Mouse (Mus musculus) forebrain, embryonic 11.5 days (tissue): ENCODE results near the gene Hoxb6. TPM values are rescaled to one million over a fixed set of nuclear protein-coding genes. Genes with fewer than 3 reads are reported as not detected.

Experiments
- ATAC-seq: fragments of 200-750 bp; cut with Nextera tagmentation; replicated peaks from 2 replicates; pipeline ENCODE4 v1.8.0; 2017; ENCODE audit warnings: moderate TSS enrichment; ENCODE audit not compliant: low FRiP score
- DNase-seq: peaks from one replicate; pipeline ENCODE4 v3.0.0-alpha.2; 2017; ENCODE audit warnings: low spot score
- H3K27ac ChIP-seq: fragments of 300-500 bp; sonication (generic); 2 replicates; pipeline ENCODE4 v1.5.1; 2014; ENCODE audit warnings: low read depth, low read length
- H3K27me3 ChIP-seq: fragments of 300-500 bp; sonication (generic); 2 replicates; pipeline ENCODE4 v1.6.1; 2014; ENCODE audit warnings: mild to moderate bottlenecking, low read length, mixed read lengths; ENCODE audit not compliant: control insufficient read depth, insufficient read depth
- H3K36me3 ChIP-seq: fragments of 300-500 bp; sonication (generic); 2 replicates; pipeline ENCODE4 v1.6.1; 2014; ENCODE audit warnings: mild to moderate bottlenecking, low read length, moderate library complexity, mixed read lengths; ENCODE audit not compliant: control insufficient read depth, insufficient read depth
- H3K4me1 ChIP-seq: fragments of 300-500 bp; sonication (generic); replicated peaks from 2 replicates; pipeline ENCODE4 v1.6.1; 2014; ENCODE audit warnings: low read length, mixed read lengths; ENCODE audit not compliant: control insufficient read depth, insufficient read depth
- H3K4me2 ChIP-seq: fragments of 300-500 bp; sonication (generic); 2 replicates; pipeline ENCODE4 v1.6.1; 2014; ENCODE audit warnings: low read depth, mild to moderate bottlenecking, low read length, moderate library complexity, mixed read lengths; ENCODE audit not compliant: severe bottlenecking
- H3K4me3 ChIP-seq: fragments of 300-500 bp; sonication (generic); 2 replicates; pipeline ENCODE4 v1.5.1; 2014; ENCODE audit warnings: low read depth, low read length
- H3K9ac ChIP-seq: fragments of 300-500 bp; sonication (generic); 2 replicates; pipeline ENCODE4 v1.6.1; 2014; ENCODE audit warnings: low read length
- H3K9me3 ChIP-seq: fragments of 300-500 bp; sonication (generic); 2 replicates; pipeline ENCODE4 v1.6.1; 2016; ENCODE audit warnings: low read length, mixed read lengths; ENCODE audit not compliant: control insufficient read depth
- WGBS: fragments of 180-500 bp; shearing (Covaris S2); extraction: QIAGEN DNeasy Blood & Tissue Kit; methylation state at CpG from one replicate; pipeline ENCODE4 v1.1.7; 2014; 5-methylcytosine and 5-hydroxymethylcytosine counted together
- polyA plus RNA-seq: library from polyadenylated mRNA; unstranded; fragments of >200 nt; fragmentation: Nextera tagmentation; extraction: Ambion mirVana; gene quantifications from 2 replicates; pipeline ENCODE4 v1.2.1, GENCODE M21; 2014

The Hoxb6 gene
- polyA plus RNA-seq, 1 experiment from 2014 or later, result not detected

- no peak for DNase-seq
- no peaks in the 10 kb centered on the region for H3K36me3 ChIP-seq
- peaks cover 98% of the 10 kb centered on the region for H3K27me3 ChIP-seq
- no peak overlapping the region for H3K9ac ChIP-seq
- H3K4me1 ChIP-seq, result peaks cover 5% of the 10 kb centered on the region
- no peaks in the 10 kb centered on the region for H3K9me3 ChIP-seq
- no peak overlapping the region for H3K4me3 ChIP-seq
- WGBS, result 5% methylated on average over 6 of the region's 6 CpGs
- no peak overlapping the region for H3K4me2 ChIP-seq
- ATAC-seq, result no peak
- H3K27ac ChIP-seq, result no peak overlapping the region
Measured at GRCm38 (mm10) chr11:96322738-96323137, 30.5 kb downstream of the Hoxb6 start.

GRCm38 (mm10) chr11:96323154-96323553 is 30.9 kb downstream of the Hoxb6 start, which contains the start of gene Hoxb3:
TSS of gene Hoxb3 (plus strand) at chr11:96323326.
- peaks cover 98% of the 10 kb centered on the region for H3K27me3 ChIP-seq
- ATAC-seq (no peak), DNase-seq (no peak)
- H3K4me1 ChIP-seq, result peaks cover 5% of the 10 kb centered on the region
- no peaks in the 10 kb centered on the region for H3K9me3 ChIP-seq
- no peak within 1 kb of the TSS for H3K4me2 ChIP-seq
- H3K27ac ChIP-seq, result no peak within 1 kb of the TSS
- no peak within 1 kb of the TSS for H3K4me3 ChIP-seq
- H3K9ac ChIP-seq, result no peak within 1 kb of the TSS
- WGBS, result 1% methylated on average over 10 of the region's 10 CpGs
- H3K36me3 ChIP-seq, result no peaks in the 10 kb centered on the region

GRCm38 (mm10) chr11:96324125-96324524 is 31.8 kb downstream of the Hoxb6 start:
- WGBS, result 0% methylated on average over 5 of the region's 5 CpGs

GRCm38 (mm10) chr11:96324965-96325364 is 32.7 kb downstream of the Hoxb6 start:
- H3K27ac ChIP-seq, result no peak overlapping the region
- H3K36me3 ChIP-seq, result no peaks in the 10 kb centered on the region
- no peaks in the 10 kb centered on the region for H3K9me3 ChIP-seq
- ATAC-seq (no peak), DNase-seq (no peak)
- no peak overlapping the region for H3K9ac ChIP-seq
- peaks cover 98% of the 10 kb centered on the region for H3K27me3 ChIP-seq
- WGBS, result 1% methylated on average over 8 of the region's 8 CpGs
- no peak overlapping the region for H3K4me2 ChIP-seq
- no peak overlapping the region for H3K4me3 ChIP-seq
- H3K4me1 ChIP-seq, result no peaks in the 10 kb centered on the region

More at GRCm38 (mm10) chr11:96324125-96324524, 31.8 kb downstream of the Hoxb6 start:
- Histone ChIP-seq H3K9ac (no peak overlapping the region), H3K36me3 (no peaks in the 10 kb centered on the region), H3K9me3 (no peaks in the 10 kb centered on the region), H3K4me3 (no peak overlapping the region), H3K4me2 (no peak overlapping the region), H3K27me3 (peaks cover 98% of the 10 kb centered on the region), H3K27ac (no peak overlapping the region), H3K4me1 (no peaks in the 10 kb centered on the region)
- no peak for DNase-seq
- ATAC-seq, result no peak

GRCm38 (mm10) chr11:96325747-96326212 is 33.5 kb downstream of the Hoxb6 start:
- no peaks in the 10 kb centered on the region for H3K9me3 ChIP-seq
- H3K4me2 ChIP-seq, result no peak overlapping the region
- H3K27ac ChIP-seq, result no peak overlapping the region
- no peaks in the 10 kb centered on the region for H3K4me1 ChIP-seq
- DNase-seq (no peak), ATAC-seq (no peak)
- no peak overlapping the region for H3K9ac ChIP-seq
- H3K27me3 ChIP-seq, result peaks cover 98% of the 10 kb centered on the region
- no peaks in the 10 kb centered on the region for H3K36me3 ChIP-seq
- WGBS, result 1% methylated on average over 22 of the region's 22 CpGs
- H3K4me3 ChIP-seq, result no peak overlapping the region

- DNase-seq (no peak), ATAC-seq (no peak)
- H3K4me1 ChIP-seq, result no peaks in the 10 kb centered on the region
- WGBS, result 0% methylated on average over 12 of the region's 12 CpGs
- H3K9ac ChIP-seq, result no peak overlapping the region
- no peak overlapping the region for H3K27ac ChIP-seq
- no peak overlapping the region for H3K4me3 ChIP-seq
- no peaks in the 10 kb centered on the region for H3K36me3 ChIP-seq
- H3K27me3 ChIP-seq, result peaks cover 99% of the 10 kb centered on the region
- no peak overlapping the region for H3K4me2 ChIP-seq
- H3K9me3 ChIP-seq, result no peaks in the 10 kb centered on the region
Measured at GRCm38 (mm10) chr11:96326705-96327104, 34.4 kb downstream of the Hoxb6 start.

GRCm38 (mm10) chr11:96327122-96327521 is 34.8 kb downstream of the Hoxb6 start:
- Histone ChIP-seq H3K4me3 (no peak overlapping the region), H3K4me1 (no peaks in the 10 kb centered on the region), H3K36me3 (no peaks in the 10 kb centered on the region), H3K27me3 (peaks cover 99% of the 10 kb centered on the region), H3K27ac (no peak overlapping the region), H3K9me3 (no peaks in the 10 kb centered on the region), H3K9ac (no peak overlapping the region), H3K4me2 (no peak overlapping the region)
- DNase-seq (no peak), ATAC-seq (no peak)
- 1% methylated on average over 7 of the region's 7 CpGs for WGBS

GRCm38 (mm10) chr11:96327750-96328149 is 35.5 kb downstream of the Hoxb6 start:
- WGBS, result 4% methylated on average over 5 of the region's 5 CpGs

GRCm38 (mm10) chr11:96328605-96329004 is 36.3 kb downstream of the Hoxb6 start:
- H3K4me2 ChIP-seq, result no peak overlapping the region
- no peaks in the 10 kb centered on the region for H3K9me3 ChIP-seq
- no peaks in the 10 kb centered on the region for H3K36me3 ChIP-seq
- no peak for DNase-seq
- WGBS, result 6% methylated on average over 8 of the region's 8 CpGs
- no peak overlapping the region for H3K9ac ChIP-seq
- no peak for ATAC-seq
- H3K4me1 ChIP-seq, result no peaks in the 10 kb centered on the region
- peaks cover 99% of the 10 kb centered on the region for H3K27me3 ChIP-seq
- H3K27ac ChIP-seq, result no peak overlapping the region
- H3K4me3 ChIP-seq, result no peak overlapping the region

More at GRCm38 (mm10) chr11:96327750-96328149, 35.5 kb downstream of the Hoxb6 start:
- Histone ChIP-seq H3K27me3 (peaks cover 99% of the 10 kb centered on the region), H3K9me3 (no peaks in the 10 kb centered on the region), H3K27ac (no peak overlapping the region), H3K9ac (no peak overlapping the region), H3K4me3 (no peak overlapping the region), H3K36me3 (no peaks in the 10 kb centered on the region), H3K4me2 (no peak overlapping the region), H3K4me1 (no peaks in the 10 kb centered on the region)
- DNase-seq (no peak), ATAC-seq (no peak)
